Mouse (Mus musculus) G1E (cell line): ENCODE results near the gene Adgrv1. TPM values are rescaled to one million over a fixed set of nuclear protein-coding genes. Genes with fewer than 3 reads are reported as not detected.
A peak's percentile ranks its signal among the peaks of the same experiment; 100 is the strongest.

Source experiments
- ATAC-seq: 2 replicates; pipeline ENCODE4 v1.8.0; 2016; ENCODE audit warnings: mild to moderate bottlenecking; ENCODE audit not compliant: insufficient number of reproducible peaks, poor library complexity, low FRiP score, severe bottlenecking; ENCODE audit errors: extremely low read depth
- DNase-seq: peaks from one replicate; pipeline ENCODE4 v3.0.0; 2012; ENCODE audit warnings: low spot score
- H3K27me3 ChIP-seq: 2 replicates; pipeline ENCODE4 v1.6.1; 2012; ENCODE audit warnings: mild to moderate bottlenecking, low read length, inconsistent platforms; ENCODE audit not compliant: insufficient read depth
- H3K36me3 ChIP-seq: replicated peaks from 2 replicates; pipeline ENCODE3; 2012; ENCODE audit warnings: mild to moderate bottlenecking, inconsistent platforms
- H3K4me1 ChIP-seq: 2 replicates; pipeline ENCODE4 v1.6.1; 2012; ENCODE audit warnings: low read depth, low read length, inconsistent platforms, mixed read lengths; ENCODE audit not compliant: insufficient read depth
- H3K4me3 ChIP-seq: 2 replicates; pipeline ENCODE4 v1.5.1; 2012; ENCODE audit warnings: low read depth, mild to moderate bottlenecking, inconsistent platforms, low read length, moderate library complexity, mixed read lengths
- H3K9me3 ChIP-seq: replicated peaks from 2 replicates; pipeline ENCODE4 v1.6.1; 2012; ENCODE audit warnings: inconsistent platforms
- CTCF ChIP-seq: IDR thresholded peaks from 2 replicates; pipeline ENCODE4 v1.5.1; 2012; ENCODE audit warnings: low read depth, low read length, inconsistent platforms, mixed read lengths
- GATA1 ChIP-seq: IDR thresholded peaks from 2 replicates; pipeline ENCODE4 v1.6.1; 2012; ENCODE audit warnings: borderline replicate concordance, low read length, inconsistent platforms, mixed read lengths
- GATA2 ChIP-seq: IDR thresholded peaks from 2 replicates; pipeline ENCODE4 v1.6.1; 2012; ENCODE audit warnings: low read depth, low read length, inconsistent platforms, borderline replicate concordance
- POLR2AphosphoS5 ChIP-seq: IDR thresholded peaks from 2 replicates; pipeline ENCODE4 v1.6.1; 2012; ENCODE audit warnings: low read depth, low read length, inconsistent platforms; ENCODE audit not compliant: insufficient replicate concordance
- TAL1 ChIP-seq: conservative IDR thresholded peaks from 2 replicates; pipeline ENCODE4 v1.6.1; 2012; ENCODE audit warnings: low read depth, low read length, inconsistent platforms, mixed read lengths
- polyA plus RNA-seq: library from polyadenylated mRNA; stranded (reverse); fragments of >175 nt; gene quantifications from 2 replicates; pipeline ENCODE4 v1.2.3, GENCODE M21; 2012
- total RNA-seq, 2 experiments: library from RNA; stranded (forward) in 1 of 2; stranded (reverse) in 1 of 2; fragments of 200-1000 nt in 1 of 2; fragments of >200 nt in 1 of 2; fragmentation: Nextera tagmentation in 1 of 2; gene quantifications; 2 replicates each; pipeline ENCODE4 v1.2.3; 2014 to 2017

The Adgrv1 gene
- total and polyA plus RNA-seq, 3 experiments = 0.49 TPM; not detected in 2

GRCm38 (mm10) chr13:81491971-81492370, 141.0 kb downstream of the Adgrv1 start:
- ATAC-seq = no peak
- no peaks in the 10 kb centered on the region for H3K9me3 ChIP-seq
- no peak for DNase-seq
- no peaks in the 10 kb centered on the region for H3K4me1 ChIP-seq
- TF ChIP-seq CTCF = no peak
- TF ChIP-seq GATA2 = no peak
- no peak for TF ChIP-seq GATA1
- no peak for TF ChIP-seq TAL1
- no peak for TF ChIP-seq POLR2AphosphoS5
- no peak overlapping the region for H3K4me3 ChIP-seq
- H3K36me3 ChIP-seq = no peaks in the 10 kb centered on the region
- H3K27me3 ChIP-seq = 0 out of 2 replicates have a peak, but pooled peaks cover 2% of the 10 kb centered on the region

DNA sequence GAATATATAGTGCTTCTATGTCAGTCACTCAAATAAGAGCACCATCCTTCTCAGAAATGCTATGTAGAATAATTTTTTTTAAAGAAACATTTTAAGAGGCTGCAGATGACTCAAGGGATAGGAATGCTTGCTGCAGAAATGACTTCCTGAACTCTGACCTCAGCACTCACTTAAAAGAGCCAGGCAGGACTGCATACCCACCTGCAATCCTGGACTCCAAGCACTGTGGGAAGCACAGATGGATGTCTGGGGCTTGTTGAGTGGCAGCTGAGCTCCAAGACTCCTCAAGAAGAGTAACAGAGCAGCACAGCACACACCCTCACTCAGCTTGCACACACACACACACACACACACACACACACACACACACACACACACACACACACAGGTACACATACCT, 146.0 kb downstream of the Adgrv1 start:
- no peak for TF ChIP-seq CTCF
- H3K9me3 ChIP-seq = no peaks in the 10 kb centered on the region
- DNase-seq = no peak
- H3K36me3 ChIP-seq = no peaks in the 10 kb centered on the region
- H3K4me1 ChIP-seq = no peaks in the 10 kb centered on the region
- no peak overlapping the region for H3K4me3 ChIP-seq
- no peak for ATAC-seq
- H3K27me3 ChIP-seq = 0 out of 2 replicates have a peak, but pooled peaks cover 2% of the 10 kb centered on the region

DNA sequence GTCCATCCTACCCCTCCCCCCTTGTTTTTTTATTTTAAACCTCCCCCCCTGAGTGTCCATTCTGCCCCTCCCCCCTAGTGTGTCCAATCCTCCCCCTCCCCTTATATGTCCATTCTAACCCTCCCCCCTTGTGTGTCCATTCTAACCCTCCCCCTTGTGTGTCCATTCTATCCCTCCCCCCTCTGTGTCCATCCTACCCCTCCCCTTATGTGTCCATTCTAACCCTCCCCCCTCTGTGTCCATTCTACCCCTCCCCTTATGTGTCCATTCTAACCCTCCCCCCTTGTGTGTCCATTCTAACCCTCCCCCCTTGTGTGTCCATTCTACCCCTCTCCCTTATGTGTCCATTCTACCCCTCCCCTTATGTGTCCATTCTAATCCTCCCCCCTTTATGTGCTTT, 159.2 kb downstream of the Adgrv1 start:
- no peaks in the 10 kb centered on the region for H3K4me1 ChIP-seq
- DNase-seq (no peak), ATAC-seq (peak; percentile 15; the same call in 1 of the 2 replicates)
- no peaks in the 10 kb centered on the region for H3K36me3 ChIP-seq
- no peaks in the 10 kb centered on the region for H3K9me3 ChIP-seq
- peaks cover 8% of the 10 kb centered on the region; the same call in 1 of the 2 replicates for H3K27me3 ChIP-seq
- TF ChIP-seq TAL1 (no peak), CTCF (no peak), GATA1 (no peak), GATA2 (no peak), POLR2AphosphoS5 (no peak)
- no peak overlapping the region; the same call in 1 of the 2 replicates for H3K4me3 ChIP-seq

GRCm38 (mm10) chr13:81466661-81467060, 166.3 kb downstream of the Adgrv1 start:
- Histone ChIP-seq H3K4me1 (no peaks in the 10 kb centered on the region), H3K4me3 (no peak overlapping the region), H3K9me3 (no peaks in the 10 kb centered on the region), H3K36me3 (no peaks in the 10 kb centered on the region), H3K27me3 (no peaks in the 10 kb centered on the region)
- DNase-seq (no peak), ATAC-seq (no peak)
- no peak for TF ChIP-seq CTCF
- TF ChIP-seq GATA2 = no peak
- no peak for TF ChIP-seq TAL1
- no peak for TF ChIP-seq POLR2AphosphoS5
- no peak for TF ChIP-seq GATA1

DNA sequence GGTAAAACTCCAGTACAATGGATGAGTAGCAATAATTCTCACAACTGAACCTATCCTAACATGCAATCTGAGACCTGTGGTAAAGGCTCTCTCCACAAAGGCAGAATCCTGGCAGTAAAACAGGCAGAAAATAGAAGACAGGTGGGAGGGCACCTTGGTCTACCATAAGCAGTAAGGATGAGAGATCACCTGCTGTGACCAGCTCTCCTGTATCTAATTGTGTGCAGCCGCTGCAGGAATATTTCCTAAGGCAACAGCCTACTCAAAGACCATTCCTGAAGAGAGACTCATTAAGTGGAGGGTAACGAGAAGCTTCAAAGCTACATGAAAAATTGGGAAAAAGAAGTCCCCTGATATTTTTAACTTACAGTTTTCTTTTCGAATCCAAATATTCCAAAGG, 167.2 kb downstream of the Adgrv1 start:
- H3K27me3 ChIP-seq = no peaks in the 10 kb centered on the region
- no peak for DNase-seq
- H3K9me3 ChIP-seq = no peaks in the 10 kb centered on the region
- TF ChIP-seq GATA1 (no peak), POLR2AphosphoS5 (no peak), TAL1 (no peak), CTCF (no peak), GATA2 (no peak)
- ATAC-seq = no peak
- H3K4me3 ChIP-seq = no peak overlapping the region
- no peaks in the 10 kb centered on the region for H3K4me1 ChIP-seq
- no peaks in the 10 kb centered on the region for H3K36me3 ChIP-seq

GRCm38 (mm10) chr13:81449630-81450029, 183.3 kb downstream of the Adgrv1 start:
- H3K27me3 ChIP-seq = peaks cover 8% of the 10 kb centered on the region; the same call in 1 of the 2 replicates
- H3K9me3 ChIP-seq = no peaks in the 10 kb centered on the region
- H3K4me3 ChIP-seq = no peak overlapping the region
- H3K4me1 ChIP-seq = no peaks in the 10 kb centered on the region
- TF ChIP-seq TAL1 = no peak
- no peak for TF ChIP-seq GATA1
- no peak for TF ChIP-seq GATA2
- no peak for TF ChIP-seq POLR2AphosphoS5
- no peak for TF ChIP-seq CTCF
- ATAC-seq (no peak), DNase-seq (no peak)
- no peaks in the 10 kb centered on the region for H3K36me3 ChIP-seq

DNA sequence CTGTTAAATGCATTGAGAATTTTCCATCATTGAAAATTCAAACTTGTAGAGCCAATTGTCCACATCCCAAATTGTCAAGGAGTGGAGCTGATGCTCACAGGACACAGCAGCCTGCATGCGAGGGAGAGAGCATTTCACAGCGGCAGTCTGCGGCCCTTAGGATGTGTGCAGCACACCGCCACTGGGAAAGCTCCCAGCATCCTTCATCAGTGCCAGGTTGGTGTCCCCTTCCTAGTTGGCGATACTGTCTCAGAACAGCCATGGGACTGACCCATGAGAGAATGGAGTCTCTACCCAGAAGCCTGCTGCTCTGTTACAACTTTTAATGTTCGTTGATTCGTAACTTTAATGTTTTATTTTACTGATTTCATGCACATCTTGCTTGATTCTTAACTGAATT, 183.8 kb downstream of the Adgrv1 start:
- Histone ChIP-seq H3K36me3 (no peaks in the 10 kb centered on the region), H3K4me1 (no peaks in the 10 kb centered on the region), H3K9me3 (no peaks in the 10 kb centered on the region), H3K4me3 (no peak overlapping the region), H3K27me3 (peaks cover 8% of the 10 kb centered on the region; the same call in 1 of the 2 replicates)
- no peak for ATAC-seq
- TF ChIP-seq POLR2AphosphoS5 (no peak), GATA1 (no peak), TAL1 (no peak), GATA2 (no peak), CTCF (no peak)
- no peak for DNase-seq
